Mouse (Mus musculus): Measurements from ENCODE around the gene Tmem233. TPM values are rescaled to one million over a fixed set of nuclear protein-coding genes. Genes with fewer than 3 reads are reported as not detected.
A peak's percentile ranks its signal among the peaks of the same experiment; 100 is the strongest.

Gene Tmem233
- total RNA-seq, 2 experiments from 2014 or later = not detected

GRCm38 (mm10) chr5:116052171-116052570, 30.9 kb downstream of the Tmem233 start:
- no peak overlapping the region for H3K27ac ChIP-seq
- TF ChIP-seq CTCF (IDR thresholded peaks at IDR 0.05) = no peak
- intact Hi-C loops (cut with DNase I) = no loop called here
- H3K4me3 ChIP-seq = no peak overlapping the region
- DNase-seq (ENCODE audit: extremely low spot score in 1 of 2, low spot score in 2 of 2) = no peak

GRCm38 (mm10) chr5:116049821-116050220, 33.2 kb downstream of the Tmem233 start:
- no peak for DNase-seq (ENCODE audit: extremely low spot score in 1 of 2, low spot score in 2 of 2)
- no peak for TF ChIP-seq CTCF (IDR thresholded peaks at IDR 0.05)
- Histone ChIP-seq H3K27ac (no peak overlapping the region), H3K4me3 (no peak overlapping the region)
- intact Hi-C loops (cut with DNase I) = no loop called here

- no peak for TF ChIP-seq CTCF (IDR thresholded peaks at IDR 0.05)
- H3K4me3 ChIP-seq = no peak overlapping the region
- intact Hi-C loops (cut with DNase I) = no loop called here
- DNase-seq (ENCODE audit: extremely low spot score in 1 of 2, low spot score in 2 of 2) = no peak
- no peak overlapping the region for H3K27ac ChIP-seq
Observed at GRCm38 (mm10) chr5:116048321-116048720, 34.7 kb downstream of the Tmem233 start.

- DNase-seq (ENCODE audit: extremely low spot score in 1 of 2, low spot score in 2 of 2) = no peak
- H3K27ac ChIP-seq = no peak overlapping the region
- TF ChIP-seq CTCF (IDR thresholded peaks at IDR 0.05) = no peak
- intact Hi-C loops (cut with DNase I) = no loop called here
- no peak overlapping the region for H3K4me3 ChIP-seq
Observed at GRCm38 (mm10) chr5:116046246-116046645, 36.8 kb downstream of the Tmem233 start.

- no peak for TF ChIP-seq CTCF (IDR thresholded peaks at IDR 0.05)
- no peak for DNase-seq (ENCODE audit: extremely low spot score in 1 of 2, low spot score in 2 of 2)
- no peak overlapping the region for H3K4me3 ChIP-seq
- no peak overlapping the region for H3K27ac ChIP-seq
- intact Hi-C loops (cut with DNase I) = no loop called here
Observed at GRCm38 (mm10) chr5:116045581-116045980, 37.5 kb downstream of the Tmem233 start.

- no peak for TF ChIP-seq CTCF (IDR thresholded peaks at IDR 0.05)
- Histone ChIP-seq H3K4me3 (no peak overlapping the region), H3K27ac (no peak overlapping the region)
- no peak for DNase-seq (ENCODE audit: extremely low spot score in 1 of 2, low spot score in 2 of 2)
- intact Hi-C loops (cut with DNase I) = no loop called here
Observed at GRCm38 (mm10) chr5:116042241-116042640, 40.8 kb downstream of the Tmem233 start.

- no peak for TF ChIP-seq CTCF (IDR thresholded peaks at IDR 0.05)
- intact Hi-C loops (cut with DNase I) = loop anchor here (10.0 kb wide), 1 partner anchor 1025 kb away; no protein-coding TSS in a partner anchor
- Histone ChIP-seq H3K4me3 (no peak overlapping the region), H3K27ac (no peak overlapping the region)
- DNase-seq (ENCODE audit: extremely low spot score in 1 of 2, low spot score in 2 of 2) = no peak
Observed at GRCm38 (mm10) chr5:116039706-116040105, 43.3 kb downstream of the Tmem233 start.

- Histone ChIP-seq H3K4me3 (no peak overlapping the region), H3K27ac (no peak overlapping the region)
- TF ChIP-seq CTCF (IDR thresholded peaks at IDR 0.05) = no peak
- DNase-seq (ENCODE audit: extremely low spot score in 1 of 2, low spot score in 2 of 2) = no peak
- intact Hi-C loops (cut with DNase I) = loop anchor here (10.0 kb wide), 1 partner anchor 1027 kb away; no protein-coding TSS in a partner anchor
Observed at GRCm38 (mm10) chr5:116037731-116038130, 45.3 kb downstream of the Tmem233 start.

GRCm38 (mm10) chr5:116036465-116036864, 46.6 kb downstream of the Tmem233 start:
- no peak overlapping the region for H3K27ac ChIP-seq
- TF ChIP-seq CTCF (IDR thresholded peaks at IDR 0.05) = no peak
- DNase-seq (ENCODE audit: extremely low spot score in 1 of 2, low spot score in 2 of 2) = no peak
- intact Hi-C loops (cut with DNase I) = loop anchor here (10.0 kb wide), 1 partner anchor 1028 kb away; no protein-coding TSS in a partner anchor
- no peak overlapping the region for H3K4me3 ChIP-seq

- no peak overlapping the region for H3K4me3 ChIP-seq
- TF ChIP-seq CTCF (IDR thresholded peaks at IDR 0.05) = peak; percentile 83
- DNase-seq (ENCODE audit: extremely low spot score in 1 of 2, low spot score in 2 of 2) = peak; percentile 62 to 78
- intact Hi-C loops (cut with DNase I) = loop anchor here (5.0 to 10.0 kb wide), 3 partner anchors 81 to 1066 kb away; no protein-coding TSS in a partner anchor
- H3K27ac ChIP-seq = no peak overlapping the region
Observed at GRCm38 (mm10) chr5:116031190-116031577, 51.9 kb downstream of the Tmem233 start.

GRCm38 (mm10) chr5:116030566-116031189, 52.4 kb downstream of the Tmem233 start:
- DNase-seq (ENCODE audit: extremely low spot score in 1 of 2, low spot score in 2 of 2) = no peak
- intact Hi-C loops (cut with DNase I) = loop anchor here (5.0 to 10.0 kb wide), 3 partner anchors 82 to 1067 kb away; no protein-coding TSS in a partner anchor
- TF ChIP-seq CTCF (IDR thresholded peaks at IDR 0.05) = no peak
- Histone ChIP-seq H3K27ac (no peak overlapping the region), H3K4me3 (no peak overlapping the region; the same call in 1 of the 2 replicates)

- intact Hi-C loops (cut with DNase I) = no loop called here
- no peak overlapping the region for H3K27ac ChIP-seq
- H3K4me3 ChIP-seq = no peak overlapping the region
- no peak for TF ChIP-seq CTCF (IDR thresholded peaks at IDR 0.05)
- DNase-seq (ENCODE audit: extremely low spot score in 1 of 2, low spot score in 2 of 2) = no peak
Observed at GRCm38 (mm10) chr5:116029071-116029470, 54.0 kb downstream of the Tmem233 start.

- intact Hi-C loops (cut with DNase I) = no loop called here
- no peak for TF ChIP-seq CTCF (IDR thresholded peaks at IDR 0.05)
- no peak overlapping the region for H3K4me3 ChIP-seq
- no peak for DNase-seq (ENCODE audit: extremely low spot score in 1 of 2, low spot score in 2 of 2)
- H3K27ac ChIP-seq = no peak overlapping the region
Observed at GRCm38 (mm10) chr5:116026561-116026960, 56.5 kb downstream of the Tmem233 start.
